Mouse (Mus musculus) skeletal muscle tissue, postnatal 0 days (tissue): Measurements from ENCODE around the gene Jund. TPM values are rescaled to one million over a fixed set of nuclear protein-coding genes. Genes with fewer than 3 reads are reported as not detected.

ENCODE experiments used
- polyA plus RNA-seq: library from polyadenylated mRNA; unstranded; fragments of >200 nt; fragmentation: Nextera tagmentation; extraction: Ambion mirVana; gene quantifications from 2 replicates; pipeline ENCODE4 v1.2.1, GENCODE M21; 2015

Jund gene
- 81.2 and 130 TPM in 2 replicates for polyA plus RNA-seq

GRCm38 (mm10) chr8:70698310-70699109 lies at the start of gene Jund:
Gene Jund, plus strand, starts transcription at chr8:70698949.

GRCm38 (mm10) chr8:70660273-70660725 lies 38.5 kb upstream of the Jund start, which contains the start of gene Pgpep1:
Gene Pgpep1, minus strand, starts transcription at chr8:70660388.

GRCm38 (mm10) chr8:70673079-70673856 lies 25.5 kb upstream of the Jund start, which contains the start of gene Lsm4:
Gene Lsm4, plus strand, starts transcription at chr8:70673248.

GRCm38 (mm10) chr8:70703287-70703686 lies 4.5 kb downstream of the Jund start, which contains the start of gene Iqcn:
Gene Iqcn, plus strand, starts transcription at chr8:70703457.

GRCm38 (mm10) chr8:70718297-70718696 lies 19.5 kb downstream of the Jund start, which contains the start of gene Gm3336:
Gene Gm3336, plus strand, starts transcription at chr8:70718543.

GRCm38 (mm10) chr8:70723486-70724210 lies 24.9 kb downstream of the Jund start, which contains the start of gene Pde4c:
Gene Pde4c, plus strand, starts transcription at chr8:70723720.

Other genes with a start within 250 kb of the Jund start
- 8.6 and 8.7 TPM in 2 replicates for gene Klhl26, start 222.0 kb upstream of the Jund start, polyA plus RNA-seq
- gene Tmem59l, start 211.6 kb upstream of the Jund start, polyA plus RNA-seq, result 0.12 TPM in 1 of 2 replicates, not detected in the other
- 4.2 and 4.5 TPM in 2 replicates for gene Crlf1, start 205.8 kb upstream of the Jund start, polyA plus RNA-seq
- 123 and 148 TPM in 2 replicates for gene Rex1bd, start 192.2 kb upstream of the Jund start, polyA plus RNA-seq
- 788 and 817 TPM in 2 replicates for gene Uba52, start 188.1 kb upstream of the Jund start, polyA plus RNA-seq
- gene Fkbp8, start 171.2 kb upstream of the Jund start, polyA plus RNA-seq, result 144 and 162 TPM in 2 replicates
- 64.4 and 69.8 TPM in 2 replicates for gene Kxd1, start 171.0 kb upstream of the Jund start, polyA plus RNA-seq
- 11.2 and 11.9 TPM in 2 replicates for gene Ell, start 159.5 kb upstream of the Jund start, polyA plus RNA-seq
- 31.7 and 32.2 TPM in 2 replicates for gene Isyna1, start 104.6 kb upstream of the Jund start, polyA plus RNA-seq
- 44.3 and 52.8 TPM in 2 replicates for gene Ssbp4, start 90.1 kb upstream of the Jund start, polyA plus RNA-seq
- gene Lrrc25, start 82.8 kb upstream of the Jund start, polyA plus RNA-seq, result 2.7 and 3.7 TPM in 2 replicates
- 0.28 and 0.41 TPM in 2 replicates for gene Gdf15, start 66.5 kb upstream of the Jund start, polyA plus RNA-seq
- 44.6 and 48.6 TPM in 2 replicates for gene Pgpep1, start 38.6 kb upstream of the Jund start, polyA plus RNA-seq
- 120 and 144 TPM in 2 replicates for gene Lsm4, start 25.7 kb upstream of the Jund start, polyA plus RNA-seq
- not detected in 2 replicates for gene Iqcn, start 4.5 kb downstream of the Jund start, polyA plus RNA-seq
- gene Gm3336, start 19.6 kb downstream of the Jund start, polyA plus RNA-seq, result not detected in 2 replicates
- 0.60 and 0.78 TPM in 2 replicates for gene Pde4c, start 24.8 kb downstream of the Jund start, polyA plus RNA-seq
- 48.6 and 48.8 TPM in 2 replicates for gene Rab3a, start 55.7 kb downstream of the Jund start, polyA plus RNA-seq
- 33.9 and 40.1 TPM in 2 replicates for gene Mpv17l2, start 62.0 kb downstream of the Jund start, polyA plus RNA-seq
- 41.8 and 42.9 TPM in 2 replicates for gene Pik3r2, start 77.8 kb downstream of the Jund start, polyA plus RNA-seq
- 4.4 and 4.8 TPM in 2 replicates for gene Mast3, start 106.1 kb downstream of the Jund start, polyA plus RNA-seq
- gene Il12rb1, start 109.5 kb downstream of the Jund start, polyA plus RNA-seq, result 0.13 TPM in 1 of 2 replicates, not detected in the other
- gene Arrdc2, start 140.8 kb downstream of the Jund start, polyA plus RNA-seq, result 3.2 and 5.5 TPM in 2 replicates
- gene Kcnn1, start 164.3 kb downstream of the Jund start, polyA plus RNA-seq, result 0.73 and 0.85 TPM in 2 replicates
- 55.2 and 65.8 TPM in 2 replicates for gene Ccdc124, start 175.0 kb downstream of the Jund start, polyA plus RNA-seq
- 0.09 and 0.10 TPM in 2 replicates for gene Slc5a5, start 193.8 kb downstream of the Jund start, polyA plus RNA-seq
- 3,039 and 3,890 TPM in 2 replicates for gene Rpl18a, start 198.5 kb downstream of the Jund start, polyA plus RNA-seq
- 25.8 and 28.7 TPM in 2 replicates for gene Map1s, start 207.0 kb downstream of the Jund start, polyA plus RNA-seq